Mouse (Mus musculus): Measurements from ENCODE around the gene Stx2.

DNA sequence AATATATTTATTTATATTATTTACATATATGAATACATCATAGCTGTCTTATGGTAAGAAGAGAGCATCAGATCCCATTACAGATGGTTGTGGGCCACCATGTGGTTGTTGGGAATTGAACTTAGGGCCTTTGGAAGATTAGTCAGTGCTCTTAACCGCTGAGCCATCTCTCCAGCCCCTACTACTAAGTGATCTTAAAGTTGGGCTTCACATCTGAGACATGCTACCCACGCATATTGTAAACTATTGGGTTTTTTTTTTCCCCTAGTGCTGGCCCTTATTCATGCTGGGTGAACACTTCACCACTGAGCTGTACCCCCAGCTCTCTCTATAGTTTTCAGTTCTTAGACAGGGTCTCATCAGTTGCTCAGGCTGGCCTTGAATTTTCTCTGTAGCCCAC, 2.6 kb upstream of the Stx2 start:
- TF ChIP-seq CTCF (IDR thresholded peaks at IDR 0.05; ENCODE audit: extremely low read depth, insufficient read length, insufficient replicate concordance, low read depth, low read length), result no peak
- no peak for TF ChIP-seq POLR2A (IDR thresholded peaks at IDR 0.05; ENCODE audit: low read depth, low read length)
